Mouse (Mus musculus) intestine, postnatal 0 days (tissue): Measurements from ENCODE around the gene Gpr88. TPM values are rescaled to one million over a fixed set of nuclear protein-coding genes. Genes with fewer than 3 reads are reported as not detected.

Source experiments
- ATAC-seq: fragments of 200-750 bp; cut with Nextera tagmentation; 2 replicates; pipeline ENCODE4 v1.8.0; 2017; ENCODE audit warnings: mild to moderate bottlenecking, moderate TSS enrichment, moderate library complexity
- H3K27ac ChIP-seq: fragments of 300-500 bp; sonication (generic); 2 replicates; pipeline ENCODE4 v1.5.1; 2014; ENCODE audit warnings: mild to moderate bottlenecking, low read depth, low read length, moderate library complexity
- H3K27me3 ChIP-seq: fragments of 300-500 bp; sonication (generic); replicated peaks from 2 replicates; pipeline ENCODE4 v1.6.1; 2014; ENCODE audit warnings: low read length, mixed read lengths; ENCODE audit not compliant: control insufficient read depth, insufficient read depth
- H3K36me3 ChIP-seq: fragments of 300-500 bp; sonication (generic); 2 replicates; pipeline ENCODE4 v1.6.1; 2014; ENCODE audit warnings: mild to moderate bottlenecking, moderate library complexity; ENCODE audit not compliant: control insufficient read depth, insufficient read depth
- H3K4me1 ChIP-seq: fragments of 300-500 bp; sonication (generic); replicated peaks from 2 replicates; pipeline ENCODE4 v1.6.1; 2014; ENCODE audit warnings: antibody characterized with exemption, low read length, mixed read lengths; ENCODE audit not compliant: control insufficient read depth, insufficient read depth
- H3K4me2 ChIP-seq: fragments of 300-500 bp; sonication (generic); replicated peaks from 2 replicates; pipeline ENCODE4 v1.6.1; 2014; ENCODE audit warnings: low read depth, mild to moderate bottlenecking, moderate library complexity
- H3K4me3 ChIP-seq: fragments of 300-500 bp; sonication (generic); 2 replicates; pipeline ENCODE4 v1.5.1; 2014; ENCODE audit warnings: low read depth, low read length
- H3K9ac ChIP-seq: fragments of 300-500 bp; sonication (generic); 2 replicates; pipeline ENCODE4 v1.6.1; 2014; ENCODE audit warnings: mild to moderate bottlenecking, low read depth, low read length
- H3K9me3 ChIP-seq: fragments of 300-500 bp; sonication (generic); 2 replicates; pipeline ENCODE4 v1.6.1; 2016; ENCODE audit warnings: mixed run types; ENCODE audit not compliant: control insufficient read depth
- CTCF ChIP-seq: sonication (generic); IDR thresholded peaks from 2 replicates; pipeline ENCODE4 v1.5.1; 2016; ENCODE audit warnings: low read depth, mild to moderate bottlenecking, control low read depth, antibody characterized with exemption, moderate library complexity
- WGBS: fragments of 180-500 bp; shearing (Covaris S2); extraction: QIAGEN DNeasy Blood & Tissue Kit; methylation state at CpG from one replicate; pipeline ENCODE4 v1.1.7; 2014; 5-methylcytosine and 5-hydroxymethylcytosine counted together
- polyA plus RNA-seq: library from polyadenylated mRNA; unstranded; fragments of >200 nt; fragmentation: Nextera tagmentation; extraction: Ambion mirVana; gene quantifications from 2 replicates; pipeline ENCODE4 v1.2.1, GENCODE M21; 2015

The Gpr88 gene
- polyA plus RNA-seq, 1 experiment from 2014 or later, result 1.0 TPM

GRCm38 (mm10) chr3:116211639-116212038, 41.7 kb downstream of the Gpr88 start:
- H3K9me3 ChIP-seq, result no peaks in the 10 kb centered on the region
- H3K4me1 ChIP-seq, result no peaks in the 10 kb centered on the region
- no peak overlapping the region for H3K27ac ChIP-seq
- H3K9ac ChIP-seq, result no peak overlapping the region
- no peak overlapping the region for H3K4me3 ChIP-seq
- no peaks in the 10 kb centered on the region for H3K36me3 ChIP-seq
- 61% methylated on average over 5 of the region's 5 CpGs for WGBS
- no peak overlapping the region for H3K4me2 ChIP-seq
- ATAC-seq, result no peak
- no peaks in the 10 kb centered on the region for H3K27me3 ChIP-seq
- no peak for TF ChIP-seq CTCF

GRCm38 (mm10) chr3:116210720-116211121, 42.6 kb downstream of the Gpr88 start:
- H3K9me3 ChIP-seq, result no peaks in the 10 kb centered on the region
- 63% methylated on average over 8 of the region's 8 CpGs for WGBS
- no peaks in the 10 kb centered on the region for H3K36me3 ChIP-seq
- H3K27me3 ChIP-seq, result no peaks in the 10 kb centered on the region
- H3K4me1 ChIP-seq, result no peaks in the 10 kb centered on the region
- H3K27ac ChIP-seq, result no peak overlapping the region
- no peak for ATAC-seq
- TF ChIP-seq CTCF, result no peak
- no peak overlapping the region for H3K9ac ChIP-seq
- H3K4me3 ChIP-seq, result no peak overlapping the region
- H3K4me2 ChIP-seq, result no peak overlapping the region

- Histone ChIP-seq H3K27me3 (no peaks in the 10 kb centered on the region), H3K9ac (no peak overlapping the region), H3K27ac (no peak overlapping the region), H3K9me3 (no peaks in the 10 kb centered on the region), H3K36me3 (no peaks in the 10 kb centered on the region), H3K4me3 (no peak overlapping the region), H3K4me2 (no peak overlapping the region), H3K4me1 (no peaks in the 10 kb centered on the region)
- peak; percentile 40 for TF ChIP-seq CTCF
- 57% methylated on average over 8 of the region's 8 CpGs for WGBS
- no peak for ATAC-seq
Measured at GRCm38 (mm10) chr3:116209214-116209613, 44.1 kb downstream of the Gpr88 start.

GRCm38 (mm10) chr3:116206306-116206834, 46.9 kb downstream of the Gpr88 start:
- Histone ChIP-seq H3K9ac (no peak overlapping the region), H3K4me1 (no peaks in the 10 kb centered on the region), H3K27me3 (no peaks in the 10 kb centered on the region), H3K4me2 (no peak overlapping the region), H3K4me3 (no peak overlapping the region), H3K36me3 (no peaks in the 10 kb centered on the region), H3K9me3 (no peaks in the 10 kb centered on the region), H3K27ac (no peak overlapping the region)
- ATAC-seq, result no peak
- WGBS, result 69% methylated on average over 8 of the region's 8 CpGs
- no peak for TF ChIP-seq CTCF

- no peaks in the 10 kb centered on the region for H3K4me1 ChIP-seq
- no peak for ATAC-seq
- no peak overlapping the region for H3K4me2 ChIP-seq
- no peaks in the 10 kb centered on the region for H3K36me3 ChIP-seq
- WGBS, result 48% methylated on average over 13 of the region's 13 CpGs
- H3K27me3 ChIP-seq, result no peaks in the 10 kb centered on the region
- no peak overlapping the region for H3K27ac ChIP-seq
- no peak overlapping the region for H3K9ac ChIP-seq
- H3K9me3 ChIP-seq, result no peaks in the 10 kb centered on the region
- no peak for TF ChIP-seq CTCF
- H3K4me3 ChIP-seq, result no peak overlapping the region
Measured at GRCm38 (mm10) chr3:116205346-116206219, 47.7 kb downstream of the Gpr88 start.

GRCm38 (mm10) chr3:116204643-116205042, 48.7 kb downstream of the Gpr88 start:
- Histone ChIP-seq H3K4me2 (no peak overlapping the region), H3K9me3 (no peaks in the 10 kb centered on the region)

More at GRCm38 (mm10) chr3:116204643-116205042, 48.7 kb downstream of the Gpr88 start:
- no peak overlapping the region for H3K27ac ChIP-seq
- no peak for TF ChIP-seq CTCF
- H3K4me1 ChIP-seq, result no peaks in the 10 kb centered on the region
- H3K36me3 ChIP-seq, result no peaks in the 10 kb centered on the region
- H3K4me3 ChIP-seq, result no peak overlapping the region
- ATAC-seq, result no peak
- H3K9ac ChIP-seq, result no peak overlapping the region
- no peaks in the 10 kb centered on the region for H3K27me3 ChIP-seq
- WGBS, result 55% methylated on average over 9 of the region's 9 CpGs
